Mouse (Mus musculus): ENCODE measurements at regions not wholly inside any gene's neighbourhood (a gene's known extent, or its start where the extent isn't known, plus 50 kb on each side); places are given as distances from the start of the nearest gene placed in this dataset.

DNA sequence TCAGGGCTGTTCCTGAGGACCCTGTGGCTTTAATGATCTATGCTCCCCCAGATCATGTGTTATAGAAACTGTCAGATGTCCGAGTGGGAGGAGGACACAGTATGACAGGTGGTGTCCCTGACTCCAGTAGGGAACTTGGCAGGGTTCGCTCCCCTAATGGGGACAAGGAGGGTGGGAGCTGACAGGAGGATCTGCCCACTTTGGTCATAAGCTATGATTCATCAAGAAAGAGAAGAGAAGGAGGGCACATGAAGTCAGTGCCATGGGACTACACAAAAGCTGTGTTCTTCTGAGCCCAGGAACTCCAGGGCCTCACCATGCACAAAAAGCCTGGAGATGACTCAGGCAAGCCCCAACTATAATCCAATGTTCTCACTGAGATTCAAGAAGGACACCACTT, 162.2 kb upstream of the Brinp1 start:
- DNase-seq (ENCODE audit: low read depth, low spot score) = no peak

DNA sequence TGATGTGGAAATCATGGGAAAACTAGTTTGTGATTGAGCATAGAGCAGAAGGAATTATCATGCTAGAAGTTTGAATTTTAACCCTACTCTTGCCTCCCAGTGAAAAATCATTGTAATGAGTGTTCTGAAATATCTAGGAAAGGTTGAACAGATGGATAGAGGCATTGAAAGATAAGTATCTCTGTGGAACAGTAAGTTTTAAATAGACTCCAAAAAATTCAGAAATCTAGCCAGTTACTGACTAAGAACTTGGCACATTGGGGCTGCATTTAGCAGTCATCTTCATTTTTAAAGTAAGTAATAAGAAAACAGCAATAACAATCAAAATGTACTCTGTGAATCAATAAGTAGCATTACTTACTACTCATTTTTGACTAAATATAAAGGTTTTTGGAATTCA, 151.0 kb upstream of the Brinp1 start:
- DNase-seq (ENCODE audit: low read depth, low spot score) = no peak

DNA sequence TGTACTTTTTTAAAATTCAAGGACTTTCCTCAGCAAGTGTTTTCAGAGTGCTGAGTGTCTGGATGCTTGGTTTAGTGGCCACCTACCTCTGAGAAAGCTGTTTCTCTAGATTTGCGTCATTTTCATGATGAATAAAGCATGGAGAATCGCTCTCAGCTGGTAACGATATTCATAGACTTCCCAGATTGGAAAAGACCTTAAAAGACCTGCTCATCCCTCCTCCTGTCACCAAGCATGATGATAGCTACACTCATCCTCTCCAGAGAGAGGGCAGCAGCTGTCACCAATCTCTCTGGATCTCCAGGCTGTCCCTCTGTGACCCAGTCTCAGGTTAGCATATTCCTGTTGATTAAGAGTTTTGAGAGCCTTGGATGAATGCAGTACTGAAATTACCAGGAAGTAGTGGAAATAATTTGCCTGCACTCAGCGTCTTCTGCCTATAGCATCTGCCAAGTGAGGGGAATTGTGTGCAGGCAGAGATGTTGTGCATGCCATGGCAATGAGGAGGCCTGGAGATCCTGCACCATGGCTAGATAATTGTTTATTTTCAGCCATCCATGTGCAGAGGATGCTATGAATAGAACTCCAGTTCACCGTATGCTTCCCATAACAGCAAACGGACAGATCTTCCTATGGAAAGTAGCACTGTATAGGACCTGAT, 141.7 kb upstream of the Brinp1 start:
- DNase-seq (ENCODE audit: low read depth, low spot score) = no peak

DNA sequence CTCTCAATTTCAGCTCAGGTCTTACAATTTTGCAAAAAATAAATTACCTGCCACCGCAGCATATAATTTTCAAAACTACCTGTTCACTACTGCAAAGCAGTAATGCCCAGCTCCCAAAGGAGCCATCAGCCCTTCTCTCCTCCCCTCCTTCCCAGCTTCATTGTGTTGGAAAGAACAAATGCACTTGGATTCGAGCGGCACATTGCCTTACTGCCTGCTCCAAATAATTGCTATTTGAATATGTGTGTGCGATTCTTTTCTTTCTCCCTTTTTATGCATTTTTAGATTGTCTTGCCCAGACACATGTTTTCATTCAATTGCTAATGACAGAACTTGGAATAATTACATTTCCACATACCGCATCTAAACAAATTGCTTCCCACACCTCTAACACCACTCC, 123.9 kb upstream of the Brinp1 start:
- DNase-seq (ENCODE audit: low read depth, low spot score) = no peak

DNA sequence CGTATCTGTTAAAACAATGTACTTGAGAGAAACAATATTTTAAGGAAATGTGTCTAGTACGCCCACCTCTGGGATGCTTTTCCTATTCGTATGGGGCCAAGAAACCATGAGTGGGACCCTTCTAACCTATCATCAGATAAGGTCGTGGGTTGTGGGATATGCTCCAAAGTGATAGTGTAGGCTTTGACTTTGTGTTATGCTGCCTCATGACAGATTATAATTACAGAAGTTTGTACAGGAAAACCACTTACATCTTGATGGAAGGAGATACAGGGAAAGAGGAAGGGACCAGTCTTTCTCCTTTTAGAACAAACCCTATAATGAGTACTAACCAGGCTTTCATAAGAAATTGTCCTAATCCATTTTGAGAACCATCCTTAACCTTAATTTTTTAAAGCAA, 123.1 kb upstream of the Brinp1 start:
- DNase-seq (ENCODE audit: low read depth, low spot score) = no peak

DNA sequence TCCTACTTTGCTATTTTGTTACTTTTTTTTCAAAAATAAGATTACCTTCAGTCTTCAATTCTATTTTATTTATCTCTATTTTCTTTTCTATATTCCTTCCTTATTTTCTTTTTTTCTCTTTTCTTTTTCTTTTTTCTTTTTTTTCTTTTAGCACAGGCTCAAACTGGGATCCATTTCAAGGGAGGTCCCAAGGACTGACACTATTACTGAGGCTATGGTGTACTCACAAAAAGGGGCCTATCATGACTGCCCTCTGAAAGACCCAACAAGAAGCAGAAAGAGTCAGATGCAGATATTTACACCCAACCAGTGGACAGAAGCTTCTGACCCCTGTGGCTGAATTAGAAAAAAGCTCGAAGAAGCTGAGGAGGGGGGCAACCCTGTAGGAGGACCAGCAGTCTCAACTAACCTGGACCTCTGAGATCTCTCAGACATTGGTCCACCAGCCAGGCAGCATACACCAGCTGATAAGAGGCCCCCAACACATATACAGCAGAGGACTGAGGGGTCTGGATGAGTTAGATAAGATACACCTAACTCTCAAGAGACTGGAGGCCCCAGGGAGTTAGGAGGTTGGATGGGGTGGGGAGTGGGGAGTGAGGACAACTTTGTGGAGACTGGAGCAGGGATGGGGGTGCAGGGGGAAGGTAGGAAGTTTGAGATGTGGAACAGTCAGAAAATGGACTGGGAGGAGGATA, 85.6 kb upstream of the Brinp1 start:
- DNase-seq (ENCODE audit: low read depth, low spot score) = no peak

DNA sequence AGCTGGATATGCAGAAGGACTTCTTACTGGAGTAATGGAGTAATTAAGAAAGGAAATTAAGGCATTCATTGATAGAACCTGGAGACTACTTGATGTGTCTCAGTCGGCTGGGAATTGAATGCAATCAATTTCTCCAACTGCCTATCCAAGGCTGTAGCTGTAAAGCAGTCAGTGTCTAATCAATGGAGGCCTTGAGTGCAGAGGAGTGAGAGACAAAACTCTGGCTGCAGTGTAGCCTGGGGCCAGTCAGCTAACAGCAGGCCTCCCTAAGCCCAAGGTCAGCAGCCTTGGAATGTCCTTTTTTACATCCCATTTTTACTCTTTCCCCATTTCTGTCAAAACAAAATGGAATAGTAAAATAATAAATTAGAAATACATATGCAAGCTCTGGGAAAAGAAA, 80.0 kb upstream of the Brinp1 start:
- DNase-seq (ENCODE audit: low read depth, low spot score) = no peak

DNA sequence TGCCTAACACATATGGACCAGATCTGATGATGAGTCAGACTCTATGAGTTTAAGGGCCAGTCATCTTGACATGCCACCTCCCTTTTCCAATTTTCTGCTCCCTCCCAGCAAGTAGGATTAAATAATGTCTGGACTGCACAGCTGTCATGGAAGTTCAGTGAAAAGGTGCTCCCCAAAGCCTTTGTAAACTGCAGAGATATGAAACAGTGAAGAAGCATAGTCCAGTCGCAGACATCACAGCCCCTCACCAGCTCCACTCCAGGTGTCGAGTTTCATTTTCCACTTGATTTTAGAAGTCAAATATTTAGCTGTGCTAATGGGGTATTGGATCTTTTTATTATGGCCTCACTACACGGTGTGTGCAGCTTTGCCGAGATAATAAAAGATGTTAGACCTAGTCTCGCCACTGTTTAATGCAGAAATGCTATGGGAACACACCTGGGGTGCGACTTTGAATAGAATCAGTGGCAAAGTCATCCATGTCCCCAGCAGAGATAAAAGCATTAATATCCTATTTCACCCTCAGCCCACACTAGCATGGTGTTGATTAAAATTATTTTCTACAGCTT, 66.0 kb upstream of the Brinp1 start:
- no peak for DNase-seq (ENCODE audit: low read depth, low spot score)

DNA sequence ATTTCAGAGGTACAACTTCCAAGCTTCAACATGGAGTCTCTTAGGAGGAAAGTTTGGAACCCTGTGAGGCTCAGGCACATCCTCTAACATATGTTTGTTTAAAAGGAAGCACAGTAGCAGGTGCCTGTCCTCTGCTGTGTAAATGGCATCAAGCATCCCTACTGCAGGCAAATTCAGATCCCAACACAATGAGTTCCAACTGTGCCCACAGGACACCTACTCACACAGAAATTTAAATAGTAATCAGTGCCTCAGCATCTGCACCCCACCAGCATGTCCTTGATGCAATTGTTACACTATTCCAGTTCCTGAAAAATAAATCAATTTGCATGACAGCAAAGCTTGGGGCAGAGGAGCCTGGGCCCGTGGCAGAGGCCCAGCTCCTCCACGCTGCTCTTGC, 61.2 kb upstream of the Brinp1 start:
- peak; percentile 5 for DNase-seq (ENCODE audit: low read depth, low spot score)

Measured in R1 (cell line).